Mouse (Mus musculus) CD4-positive, CD25-positive, alpha-beta regulatory T cell (primary cell): ENCODE measurements around the gene Lrrc2. TPM values are rescaled to one million over a fixed set of nuclear protein-coding genes. Genes with fewer than 3 reads are reported as not detected.

ENCODE experiments used
- polyA plus RNA-seq: library from polyadenylated mRNA; unstranded; fragments of 100-300 nt; shearing (Covaris generic); gene quantifications from one replicate; pipeline ENCODE4 v1.2.1, GENCODE M21; 2017

Gene Lrrc2
- 0.07 TPM for polyA plus RNA-seq

GRCm38 (mm10) chr9:110951397-110951796 lies at the start of gene Lrrc2:
Gene Lrrc2 (plus strand): TSS chr9:110951545.

GRCm38 (mm10) chr9:110916786-110917185 lies 34.6 kb upstream of the Lrrc2 start, which contains the start of gene Fam240a:
Gene Fam240a (minus strand): TSS chr9:110916861.

GRCm38 (mm10) chr9:110945926-110946325 lies 5.4 kb upstream of the Lrrc2 start, which contains the start of gene Tdgf1:
Gene Tdgf1 (minus strand): TSS chr9:110946158.

GRCm38 (mm10) chr9:110990204-110990603 lies 38.9 kb downstream of the Lrrc2 start, which contains the start of gene Rtp3:
Gene Rtp3 (minus strand): TSS chr9:110990583.

GRCm38 (mm10) chr9:111019022-111019421 lies 67.7 kb downstream of the Lrrc2 start, which contains the start of gene Ltf:
Gene Ltf (plus strand): TSS chr9:111019271.

Other genes with a start within 250 kb of the Lrrc2 start
- not detected for gene Myl3, start 209.7 kb upstream of the Lrrc2 start, polyA plus RNA-seq
- not detected for gene Pth1r, start 204.4 kb upstream of the Lrrc2 start, polyA plus RNA-seq
- 0.11 TPM for gene Prss42, start 153.4 kb upstream of the Lrrc2 start, polyA plus RNA-seq
- not detected for gene Prss44, start 137.6 kb upstream of the Lrrc2 start, polyA plus RNA-seq
- not detected for gene Prss43, start 124.9 kb upstream of the Lrrc2 start, polyA plus RNA-seq
- gene Prss45, start 117.0 kb upstream of the Lrrc2 start, polyA plus RNA-seq: not detected
- gene Prss46, start 107.0 kb upstream of the Lrrc2 start, polyA plus RNA-seq: not detected
- gene Prss50, start 93.6 kb upstream of the Lrrc2 start, polyA plus RNA-seq: not detected
- 36.7 TPM for gene Als2cl, start 71.7 kb upstream of the Lrrc2 start, polyA plus RNA-seq
- gene Tmie, start 71.4 kb upstream of the Lrrc2 start, polyA plus RNA-seq: 11.3 TPM
- 0.89 TPM for gene Fam240a, start 34.7 kb upstream of the Lrrc2 start, polyA plus RNA-seq
- gene Tdgf1, start 5.4 kb upstream of the Lrrc2 start, polyA plus RNA-seq: 2.3 TPM
- gene Rtp3, start 39.0 kb downstream of the Lrrc2 start, polyA plus RNA-seq: not detected
- not detected for gene Ltf, start 67.7 kb downstream of the Lrrc2 start, polyA plus RNA-seq
- 9.4 TPM for gene Ccrl2, start 106.0 kb downstream of the Lrrc2 start, polyA plus RNA-seq
- 34.0 TPM for gene Lrrfip2, start 166.0 kb downstream of the Lrrc2 start, polyA plus RNA-seq